Mouse (Mus musculus) neutrophil, adult 59 days (primary cell): ENCODE measurements around the gene Olfr1259. TPM values are rescaled to one million over a fixed set of nuclear protein-coding genes. Genes with fewer than 3 reads are reported as not detected.

Experiments
- total RNA-seq, 2 experiments: library from RNA; stranded (reverse); gene quantifications; 1 replicate in 1 of 2; 2 replicates in 1 of 2; pipeline ENCODE4 v1.2.4; 2023

Olfr1259 gene
- total RNA-seq = not detected

GRCm38 (mm10) chr2:89948564-89948963 is at the start of gene Olfr1259:
Olfr1259 (minus strand) TSS chr2:89948664.

GRCm38 (mm10) chr2:89990921-89991320 is 42.5 kb upstream of the Olfr1259 start, which contains the start of gene Olfr1261:
Olfr1261 (plus strand) TSS chr2:89991221.

GRCm38 (mm10) chr2:89974184-89974583 is 25.7 kb upstream of the Olfr1259 start, which contains the start of gene Olfr1260:
Olfr1260 (plus strand) TSS chr2:89974340.

GRCm38 (mm10) chr2:89927009-89927408 is 21.5 kb downstream of the Olfr1259 start, which contains the start of gene Olfr1258:
Olfr1258 (plus strand) TSS chr2:89927309.

Other genes starting within 250 kb of the Olfr1259 start
- gene Olfr1252, start 223.7 kb downstream of the Olfr1259 start, total RNA-seq = not detected
- gene Olfr1253, start 191.6 kb downstream of the Olfr1259 start, total RNA-seq = not detected
- gene Olfr1254, start 155.0 kb downstream of the Olfr1259 start, total RNA-seq = not detected
- gene Olfr1255, start 136.6 kb downstream of the Olfr1259 start, total RNA-seq = not detected
- gene Olfr1256, start 107.1 kb downstream of the Olfr1259 start, total RNA-seq = not detected
- gene Olfr48, start 100.5 kb downstream of the Olfr1259 start, total RNA-seq = not detected
- not detected for gene Olfr1257, start 70.2 kb downstream of the Olfr1259 start, total RNA-seq
- not detected for gene Olfr1258, start 21.4 kb downstream of the Olfr1259 start, total RNA-seq
- not detected for gene Olfr1260, start 25.7 kb upstream of the Olfr1259 start, total RNA-seq
- not detected for gene Olfr1261, start 42.6 kb upstream of the Olfr1259 start, total RNA-seq
- not detected for gene Olfr1262, start 51.5 kb upstream of the Olfr1259 start, total RNA-seq
- not detected for gene Olfr1263, start 63.5 kb upstream of the Olfr1259 start, total RNA-seq
- not detected for gene Olfr1264, start 76.9 kb upstream of the Olfr1259 start, total RNA-seq
- gene Olfr1265, start 86.7 kb upstream of the Olfr1259 start, total RNA-seq = not detected
- not detected for gene Olfr140, start 114.9 kb upstream of the Olfr1259 start, total RNA-seq
- gene Olfr1269, start 172.7 kb upstream of the Olfr1259 start, total RNA-seq = not detected
- not detected for gene Olfr32, start 193.6 kb upstream of the Olfr1259 start, total RNA-seq
- not detected for gene Olfr1270, start 204.4 kb upstream of the Olfr1259 start, total RNA-seq